Comparison of ENCODE assay signal across 10 mouse cellular contexts in the genomic region with DNA sequence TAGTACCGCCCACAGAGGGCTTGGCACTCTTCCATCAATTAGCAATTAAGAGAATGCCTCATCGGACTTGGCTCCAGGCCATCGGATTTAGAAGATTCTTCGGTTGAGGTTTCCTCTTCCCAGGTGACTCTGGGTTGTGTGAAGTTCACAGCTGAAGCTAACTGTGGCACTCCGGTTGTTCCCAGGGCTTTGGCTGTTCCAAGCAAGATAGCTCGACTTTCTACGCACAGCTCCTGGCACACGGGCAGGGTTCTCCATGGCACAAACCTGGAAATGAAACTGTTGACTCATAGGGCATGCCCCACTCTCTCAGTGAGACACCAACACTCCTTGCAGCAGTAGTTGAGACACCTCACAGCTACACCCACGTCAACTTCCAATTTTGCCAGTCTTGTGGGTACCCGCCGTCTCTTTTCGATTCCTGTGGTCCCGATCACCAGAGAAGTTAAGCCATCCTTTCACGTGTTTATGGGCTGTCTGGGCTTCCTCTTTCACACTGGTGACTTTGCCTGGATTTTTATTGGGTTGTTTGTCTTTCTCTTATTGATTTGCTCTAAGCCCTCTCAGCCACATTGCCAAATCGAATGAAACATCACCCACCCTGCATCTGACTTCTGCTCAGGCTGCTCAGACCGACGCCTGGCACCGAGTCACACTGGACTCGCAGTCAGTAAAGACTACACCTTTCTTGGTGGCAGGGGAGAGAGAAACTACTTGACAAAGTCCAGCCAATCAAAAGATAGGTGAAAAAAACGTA.
DNase-seq lines count a peak whose midpoint lies in the region.
"Had no signal": no experiment of that assay in that cellular context is flagged by ENCODE, and none has a peak within 500 bp of the region (broad histone marks: within the 10 kb centered on the region; RNA-seq: fewer than 3 reads in every experiment).

No protein-coding gene starts in this region.

- H3K27ac ChIP-seq in heart, embryonic 10.5 days, result no peak overlapping the region
- H3K27ac ChIP-seq: embryonic facial prominence, embryonic 12.5 days; lung, embryonic 15.5 days had no signal

- intact Hi-C loops in left cerebral cortex, postnatal 25 days (cut with DNase I), result loop anchor here (5.0 kb wide), 1 partner anchor 59 kb away; no protein-coding TSS in a partner anchor

- WGBS in heart, embryonic 10.5 days, result 91% methylated on average over 20 of the region's 20 CpGs

- H3K36me3 ChIP-seq in heart, embryonic 10.5 days, result no peaks in the 10 kb centered on the region
- H3K36me3 ChIP-seq: embryonic facial prominence, embryonic 12.5 days; lung, embryonic 15.5 days had no signal

- peak; percentile 19 for DNase-seq in gastrocnemius, postnatal 25 days
- DNase-seq in gastrocnemius, adult 18-20 months (ENCODE audit: low spot score), result no peak
- peak; percentile 4 for DNase-seq in NIH3T3 (ENCODE audit: low read depth)
- DNase-seq in cerebellum, postnatal 10 days, result peak; percentile 79 to 81
- peak; percentile 55 to 85 for DNase-seq in left cerebral cortex, postnatal 25 days (ENCODE audit: low spot score in 2 of 2)
- no peak for DNase-seq in urinary bladder, postnatal 25 days (ENCODE audit: low spot score)
- DNase-seq in thymus, postnatal 14 days, result no peak
- DNase-seq in heart, embryonic 10.5 days (ENCODE audit: low spot score), result no peak

- peaks cover 15% of the 10 kb centered on the region; the same call in 1 of the 2 replicates for H3K27me3 ChIP-seq in heart, embryonic 10.5 days (ENCODE audit: insufficient read depth, poor library complexity, severe bottlenecking)
- H3K27me3 ChIP-seq: embryonic facial prominence, embryonic 12.5 days; lung, embryonic 15.5 days had no signal

- H3K4me1 ChIP-seq in heart, embryonic 10.5 days, result peaks cover 23% of the 10 kb centered on the region
- H3K4me1 ChIP-seq: lung, embryonic 15.5 days had no signal

- no peaks in the 10 kb centered on the region for H3K9me3 ChIP-seq in heart, embryonic 10.5 days
- H3K9me3 ChIP-seq: embryonic facial prominence, embryonic 12.5 days; lung, embryonic 15.5 days had no signal

- H3K4me3 ChIP-seq in heart, embryonic 10.5 days, result no peak overlapping the region
- H3K4me3 ChIP-seq: embryonic facial prominence, embryonic 12.5 days; lung, embryonic 15.5 days had no signal

Comparison
In these comparisons a context has a peak if more than half of its experiments do, and no peak if none do; other contexts are left out.
1. DNase-seq: peak in gastrocnemius, postnatal 25 days (single experiment), NIH3T3 (single experiment), cerebellum, postnatal 10 days (2 of 2) and left cerebral cortex, postnatal 25 days (2 of 2); none in gastrocnemius, adult 18-20 months (single experiment), urinary bladder, postnatal 25 days (single experiment), thymus, postnatal 14 days (single experiment) and heart, embryonic 10.5 days (single experiment).